Mouse (Mus musculus) stomach, embryonic 14.5 days (tissue): ENCODE data around the gene Taf1c. TPM values are rescaled to one million over a fixed set of nuclear protein-coding genes. Genes with fewer than 3 reads are reported as not detected.

Experiments
- ATAC-seq: fragments of 200-750 bp; cut with Nextera tagmentation; 2 replicates; pipeline ENCODE4 v1.8.0; 2017; ENCODE audit warnings: low read depth, moderate TSS enrichment; ENCODE audit not compliant: insufficient number of reproducible peaks, insufficient read depth, low FRiP score
- H3K27ac ChIP-seq: fragments of 300-500 bp; sonication (generic); 2 replicates; pipeline ENCODE4 v1.5.1; 2014; ENCODE audit warnings: mild to moderate bottlenecking, low read length, moderate library complexity, mixed read lengths
- H3K27me3 ChIP-seq: fragments of 300-500 bp; sonication (generic); 2 replicates; pipeline ENCODE4 v1.6.1; 2014; ENCODE audit warnings: low read length, control low read depth, mixed read lengths; ENCODE audit not compliant: control insufficient read depth, insufficient read depth
- H3K36me3 ChIP-seq: fragments of 300-500 bp; sonication (generic); 2 replicates; pipeline ENCODE4 v1.6.1; 2014; ENCODE audit warnings: mild to moderate bottlenecking, control low read depth, low read length, moderate library complexity, mixed read lengths; ENCODE audit not compliant: control insufficient read depth, insufficient read depth
- H3K4me1 ChIP-seq: fragments of 300-500 bp; sonication (generic); 2 replicates; pipeline ENCODE4 v1.6.1; 2014; ENCODE audit warnings: low read length, control low read depth, mixed read lengths; ENCODE audit not compliant: control insufficient read depth, insufficient read depth
- H3K4me2 ChIP-seq: fragments of 300-500 bp; sonication (generic); replicated peaks from 2 replicates; pipeline ENCODE4 v1.6.1; 2014; ENCODE audit warnings: low read depth, low read length, control low read depth
- H3K4me3 ChIP-seq: fragments of 300-500 bp; sonication (generic); 2 replicates; pipeline ENCODE4 v1.5.1; 2014; ENCODE audit warnings: low read depth, low read length, control low read depth
- H3K9ac ChIP-seq: fragments of 300-500 bp; sonication (generic); replicated peaks from 2 replicates; pipeline ENCODE4 v1.6.1; 2014; ENCODE audit warnings: low read depth, mild to moderate bottlenecking, control low read depth, low read length, moderate library complexity, mixed read lengths
- H3K9me3 ChIP-seq: fragments of 300-500 bp; sonication (generic); 2 replicates; pipeline ENCODE4 v1.6.1; 2016; ENCODE audit warnings: low read depth, low read length, control low read depth; ENCODE audit not compliant: control insufficient read depth
- WGBS: fragments of 180-500 bp; shearing (Covaris S2); extraction: QIAGEN DNeasy Blood & Tissue Kit; methylation state at CpG from one replicate; pipeline ENCODE4 v1.1.7; 2014; 5-methylcytosine and 5-hydroxymethylcytosine counted together
- polyA plus RNA-seq: library from polyadenylated mRNA; unstranded; fragments of >200 nt; fragmentation: Nextera tagmentation; extraction: Ambion mirVana; gene quantifications from 2 replicates; pipeline ENCODE4 v1.2.1, GENCODE M21; 2014

Taf1c gene
- 10.5 and 11.4 TPM in 2 replicates for polyA plus RNA-seq

- no peaks in the 10 kb centered on the region for H3K27me3 ChIP-seq
- WGBS = under 1% methylated on average over 23 of the region's 23 CpGs
- peaks cover 5% of the 10 kb centered on the region; the same call in 1 of the 2 replicates for H3K9me3 ChIP-seq
- peak; percentile 76 for ATAC-seq
- H3K4me2 ChIP-seq = peak within 1 kb of the TSS; percentile 86
- peaks cover 7% of the 10 kb centered on the region; the same call in 1 of the 2 replicates for H3K4me1 ChIP-seq
- H3K27ac ChIP-seq = 0 out of 2 replicates have a peak within 1 kb of the TSS, but pooled peaks have one; percentile 4
- peaks cover 18% of the 10 kb centered on the region for H3K36me3 ChIP-seq
- H3K9ac ChIP-seq = peak within 1 kb of the TSS; percentile 49
- peak within 1 kb of the TSS; percentile 57 for H3K4me3 ChIP-seq
Measured at GRCm38 (mm10) chr8:119604996-119605395, at the start of gene Taf1c. Gene Taf1c (minus strand): TSS chr8:119605222.

- WGBS = 18% methylated on average over 2 of the region's 2 CpGs
- Histone ChIP-seq H3K36me3 (no peaks in the 10 kb centered on the region), H3K9ac (no peak overlapping the region), H3K9me3 (no peaks in the 10 kb centered on the region), H3K27ac (no peak overlapping the region), H3K4me2 (no peak overlapping the region), H3K4me1 (0 out of 2 replicates have a peak, but pooled peaks cover 11% of the 10 kb centered on the region), H3K27me3 (no peaks in the 10 kb centered on the region), H3K4me3 (no peak overlapping the region)
- ATAC-seq = peak; percentile 57; the same call in 1 of the 2 replicates
Measured at GRCm38 (mm10) chr8:119651324-119651723, 46.3 kb upstream of the Taf1c start.

GRCm38 (mm10) chr8:119646846-119647245 is 41.8 kb upstream of the Taf1c start:
- Histone ChIP-seq H3K9ac (no peak overlapping the region), H3K4me2 (no peak overlapping the region), H3K4me3 (no peak overlapping the region), H3K27ac (no peak overlapping the region), H3K9me3 (no peaks in the 10 kb centered on the region), H3K27me3 (no peaks in the 10 kb centered on the region), H3K36me3 (no peaks in the 10 kb centered on the region), H3K4me1 (0 out of 2 replicates have a peak, but pooled peaks cover 7% of the 10 kb centered on the region)
- 86% methylated on average over 7 of the region's 7 CpGs for WGBS
- ATAC-seq = no peak

GRCm38 (mm10) chr8:119646197-119646596 is 41.2 kb upstream of the Taf1c start:
- WGBS = 67% methylated on average over 3 of the region's 3 CpGs
- H3K9me3 ChIP-seq = no peaks in the 10 kb centered on the region
- H3K9ac ChIP-seq = no peak overlapping the region
- no peak overlapping the region for H3K4me3 ChIP-seq
- no peaks in the 10 kb centered on the region for H3K27me3 ChIP-seq
- H3K36me3 ChIP-seq = no peaks in the 10 kb centered on the region
- no peak overlapping the region for H3K27ac ChIP-seq
- no peak overlapping the region for H3K4me2 ChIP-seq
- ATAC-seq = no peak
- H3K4me1 ChIP-seq = 0 out of 2 replicates have a peak, but pooled peaks cover under 1% of the 10 kb centered on the region

- no peak overlapping the region for H3K4me2 ChIP-seq
- no peak for ATAC-seq
- no peak overlapping the region for H3K9ac ChIP-seq
- no peaks in the 10 kb centered on the region for H3K4me1 ChIP-seq
- no peaks in the 10 kb centered on the region for H3K36me3 ChIP-seq
- no peak overlapping the region for H3K4me3 ChIP-seq
- H3K27me3 ChIP-seq = no peaks in the 10 kb centered on the region
- H3K9me3 ChIP-seq = no peaks in the 10 kb centered on the region
- H3K27ac ChIP-seq = no peak overlapping the region
- 67% methylated on average over 18 of the region's 18 CpGs for WGBS
Measured at GRCm38 (mm10) chr8:119644981-119645597, 40.1 kb upstream of the Taf1c start.

GRCm38 (mm10) chr8:119644429-119644960 is 39.5 kb upstream of the Taf1c start:
- Histone ChIP-seq H3K9ac (no peak overlapping the region), H3K4me2 (no peak overlapping the region), H3K27me3 (no peaks in the 10 kb centered on the region), H3K36me3 (no peaks in the 10 kb centered on the region), H3K4me1 (no peaks in the 10 kb centered on the region), H3K27ac (no peak overlapping the region), H3K9me3 (no peaks in the 10 kb centered on the region), H3K4me3 (no peak overlapping the region)
- ATAC-seq = no peak
- WGBS = 86% methylated on average over 17 of the region's 17 CpGs

GRCm38 (mm10) chr8:119642960-119643359 is 37.9 kb upstream of the Taf1c start:
- no peak overlapping the region for H3K27ac ChIP-seq
- H3K4me2 ChIP-seq = no peak overlapping the region
- no peak overlapping the region for H3K9ac ChIP-seq
- no peaks in the 10 kb centered on the region for H3K9me3 ChIP-seq
- H3K27me3 ChIP-seq = no peaks in the 10 kb centered on the region
- H3K4me3 ChIP-seq = no peak overlapping the region
- WGBS = 93% methylated on average over 1 of the region's 1 CpGs
- ATAC-seq = no peak
- no peaks in the 10 kb centered on the region for H3K36me3 ChIP-seq
- H3K4me1 ChIP-seq = no peaks in the 10 kb centered on the region

- 79% methylated on average over 5 of the region's 5 CpGs for WGBS
- no peak overlapping the region for H3K4me3 ChIP-seq
- no peak for ATAC-seq
Measured at GRCm38 (mm10) chr8:119641058-119641457, 36.0 kb upstream of the Taf1c start.

More at GRCm38 (mm10) chr8:119641058-119641457, 36.0 kb upstream of the Taf1c start:
- Histone ChIP-seq H3K4me2 (no peak overlapping the region), H3K27ac (no peak overlapping the region), H3K27me3 (no peaks in the 10 kb centered on the region), H3K36me3 (no peaks in the 10 kb centered on the region), H3K9me3 (no peaks in the 10 kb centered on the region), H3K4me1 (no peaks in the 10 kb centered on the region; the same call in 1 of the 2 replicates), H3K9ac (no peak overlapping the region)
